Mouse (Mus musculus): ENCODE results near the gene Gpr37. TPM values are rescaled to one million over a fixed set of nuclear protein-coding genes. Genes with fewer than 3 reads are reported as not detected.
A peak's percentile ranks its signal among the peaks of the same experiment; 100 is the strongest.

Gpr37 gene
- 1.1 and 1.4 TPM in 2 replicates for polyA plus RNA-seq (2016; fragmentation: Nextera tagmentation; extraction: Ambion mirVana)

DNA sequence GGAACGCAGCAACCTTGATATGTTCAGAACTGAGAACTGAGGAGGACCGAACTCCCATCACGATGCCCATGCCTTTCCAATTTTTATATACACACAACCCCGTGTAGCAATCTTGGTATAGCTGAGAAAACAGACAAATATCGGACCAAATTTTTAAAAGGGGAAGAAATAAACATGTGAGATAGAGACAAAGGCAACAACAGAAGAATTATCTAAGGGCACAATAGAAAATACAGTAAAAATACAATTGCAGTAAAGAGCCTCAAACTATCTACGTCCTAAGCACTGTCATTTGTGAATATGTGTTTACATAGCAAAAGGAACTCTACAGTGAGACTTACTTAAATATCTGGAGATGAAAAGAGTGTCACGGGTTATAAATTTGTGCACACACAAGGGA, at the start of gene Gpr37:
Gene Gpr37, minus strand, starts transcription at position 101 of the 400 bp plus-strand sequence.
- no peak for ATAC-seq (ENCODE audit: insufficient number of reproducible peaks, low FRiP score)
- peak within 1 kb of the TSS; percentile 62 for H3K9ac ChIP-seq

DNA sequence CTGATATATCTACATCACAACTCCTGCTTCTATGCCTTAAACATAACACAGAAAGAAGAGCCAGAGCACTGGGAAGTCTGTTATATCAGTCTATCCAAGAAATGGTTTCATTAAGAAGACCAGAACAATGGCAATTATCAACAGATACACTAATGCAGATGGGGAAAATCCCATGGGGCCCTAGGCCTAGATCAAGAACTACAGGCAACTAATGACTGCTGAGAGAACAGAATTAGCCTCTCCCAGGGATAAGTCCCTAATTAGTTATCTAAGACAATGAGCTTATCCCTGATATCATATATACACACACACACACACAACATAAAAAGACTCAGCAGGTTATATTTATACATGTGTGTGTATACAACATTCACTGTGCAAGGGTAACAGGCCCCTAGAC, 46.0 kb upstream of the Gpr37 start:
- no peaks in the 10 kb centered on the region for H3K27me3 ChIP-seq (replicated peaks)
- H3K4me3 ChIP-seq: no peak overlapping the region
- H3K27ac ChIP-seq (ENCODE audit: poor library complexity, severe bottlenecking): no peak overlapping the region
- H3K36me3 ChIP-seq: 0 out of 2 replicates have a peak, but pooled peaks cover 6% of the 10 kb centered on the region
- no peak overlapping the region for H3K9ac ChIP-seq
- H3K4me2 ChIP-seq: no peak overlapping the region
- H3K9me3 ChIP-seq (replicated peaks): no peaks in the 10 kb centered on the region
- H3K4me1 ChIP-seq (replicated peaks): no peaks in the 10 kb centered on the region
- no peak for ATAC-seq (ENCODE audit: insufficient number of reproducible peaks, low FRiP score)

More for the DNA sequence above, at the start of gene Gpr37:
- peaks cover 6% of the 10 kb centered on the region; the same call in 1 of the 2 replicates for H3K4me1 ChIP-seq (replicated peaks)
- WGBS: 31% methylated on average over 7 of the region's 7 CpGs
- peak within 1 kb of the TSS; percentile 94 for H3K4me2 ChIP-seq
- no peaks in the 10 kb centered on the region for H3K36me3 ChIP-seq
- peak within 1 kb of the TSS; percentile 48 for H3K27ac ChIP-seq (ENCODE audit: poor library complexity, severe bottlenecking)
- peak within 1 kb of the TSS; percentile 63 for H3K4me3 ChIP-seq
- peaks cover 15% of the 10 kb centered on the region for H3K27me3 ChIP-seq (replicated peaks)
- no peaks in the 10 kb centered on the region for H3K9me3 ChIP-seq (replicated peaks)

DNA sequence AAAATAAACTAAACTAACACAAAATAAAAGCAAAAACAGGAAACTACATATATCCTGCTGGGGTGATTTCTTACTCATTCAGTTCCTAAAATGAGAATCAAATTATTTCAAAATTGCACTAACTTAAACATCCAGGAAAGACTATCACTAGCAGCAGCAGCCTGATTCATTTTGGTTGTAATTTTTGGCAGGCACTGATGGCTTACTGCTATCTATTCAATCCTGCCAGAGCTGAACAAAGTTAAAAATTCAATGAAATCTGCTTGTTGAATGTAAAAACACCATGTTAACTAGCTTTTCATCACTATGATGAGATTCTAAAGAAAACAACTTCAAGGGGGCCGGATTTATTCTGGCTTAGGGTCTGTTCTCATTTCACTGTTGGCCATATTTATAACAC, 36.0 kb upstream of the Gpr37 start:
- 70% methylated on average over 1 of the region's 1 CpGs for WGBS
- H3K9ac ChIP-seq: no peak overlapping the region
- no peak overlapping the region for H3K4me2 ChIP-seq
- no peak overlapping the region for H3K4me3 ChIP-seq
- no peak for ATAC-seq (ENCODE audit: insufficient number of reproducible peaks, low FRiP score)
- no peaks in the 10 kb centered on the region for H3K4me1 ChIP-seq (replicated peaks)
- no peak overlapping the region for H3K27ac ChIP-seq (ENCODE audit: poor library complexity, severe bottlenecking)
- H3K36me3 ChIP-seq: no peaks in the 10 kb centered on the region
- no peaks in the 10 kb centered on the region for H3K9me3 ChIP-seq (replicated peaks)
- H3K27me3 ChIP-seq (replicated peaks): no peaks in the 10 kb centered on the region

DNA sequence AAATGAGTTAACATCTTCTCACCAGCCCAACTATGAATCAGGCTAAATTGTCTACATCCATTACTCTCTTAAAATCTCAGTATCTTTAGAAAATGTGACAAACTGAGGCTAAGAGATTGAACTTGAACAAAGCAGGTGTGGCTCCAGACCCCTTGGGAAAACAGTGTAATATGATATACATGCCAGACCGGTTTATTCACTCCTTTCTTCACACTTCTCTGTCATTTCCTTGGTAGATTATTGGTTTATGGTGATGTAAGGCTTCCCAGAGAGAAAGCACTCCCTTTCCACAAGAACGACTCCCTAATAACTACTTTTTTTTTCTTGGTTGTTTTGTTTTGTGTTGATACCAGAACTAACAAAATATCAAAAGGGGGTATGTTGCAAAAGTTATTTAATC, 20.1 kb upstream of the Gpr37 start:
- Histone ChIP-seq H3K36me3 (no peaks in the 10 kb centered on the region), H3K27me3 (replicated peaks) (no peaks in the 10 kb centered on the region), H3K27ac (ENCODE audit: poor library complexity, severe bottlenecking) (no peak overlapping the region), H3K4me1 (replicated peaks) (no peaks in the 10 kb centered on the region), H3K9me3 (replicated peaks) (no peaks in the 10 kb centered on the region), H3K4me2 (no peak overlapping the region), H3K9ac (no peak overlapping the region), H3K4me3 (no peak overlapping the region)
- ATAC-seq (ENCODE audit: insufficient number of reproducible peaks, low FRiP score): no peak
- 22% methylated on average over 2 of the region's 2 CpGs for WGBS

DNA sequence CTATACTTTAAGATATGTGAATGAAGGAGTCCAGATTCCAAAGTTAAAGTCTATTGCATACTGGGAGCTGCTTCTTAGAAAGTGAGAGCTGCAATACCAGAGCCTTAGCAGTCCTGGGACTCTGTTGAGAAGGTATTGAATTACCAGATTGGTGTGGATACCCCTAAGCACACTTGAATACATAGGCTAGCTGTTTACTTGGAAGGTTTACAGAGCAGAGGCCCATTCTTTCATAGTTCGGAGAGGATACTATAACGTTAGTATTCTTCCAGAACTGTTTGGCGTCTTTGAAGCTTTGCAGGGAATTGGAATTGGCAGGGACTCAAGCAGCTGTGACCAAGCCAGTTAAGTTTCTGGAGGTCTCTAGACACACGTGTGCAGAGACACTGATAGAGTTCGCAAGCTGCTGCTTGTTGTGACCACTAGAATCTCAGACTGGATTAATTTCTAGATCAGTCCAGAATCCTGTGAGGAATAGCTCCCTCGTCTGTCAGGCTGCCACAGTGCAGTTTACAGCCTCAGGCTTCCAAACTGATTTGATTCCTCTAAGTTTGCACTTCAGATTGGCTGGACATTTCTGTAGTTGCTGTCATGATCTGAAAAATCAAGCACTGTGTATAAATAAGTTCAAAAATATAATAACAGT, 18.8 kb upstream of the Gpr37 start:
- ATAC-seq (ENCODE audit: insufficient number of reproducible peaks, low FRiP score): no peak
- Histone ChIP-seq H3K36me3 (no peaks in the 10 kb centered on the region), H3K9ac (no peak overlapping the region), H3K27me3 (replicated peaks) (no peaks in the 10 kb centered on the region), H3K27ac (ENCODE audit: poor library complexity, severe bottlenecking) (no peak overlapping the region), H3K4me1 (replicated peaks) (no peaks in the 10 kb centered on the region), H3K4me3 (no peak overlapping the region), H3K4me2 (no peak overlapping the region), H3K9me3 (replicated peaks) (no peaks in the 10 kb centered on the region)
- WGBS: 43% methylated on average over 6 of the region's 6 CpGs

DNA sequence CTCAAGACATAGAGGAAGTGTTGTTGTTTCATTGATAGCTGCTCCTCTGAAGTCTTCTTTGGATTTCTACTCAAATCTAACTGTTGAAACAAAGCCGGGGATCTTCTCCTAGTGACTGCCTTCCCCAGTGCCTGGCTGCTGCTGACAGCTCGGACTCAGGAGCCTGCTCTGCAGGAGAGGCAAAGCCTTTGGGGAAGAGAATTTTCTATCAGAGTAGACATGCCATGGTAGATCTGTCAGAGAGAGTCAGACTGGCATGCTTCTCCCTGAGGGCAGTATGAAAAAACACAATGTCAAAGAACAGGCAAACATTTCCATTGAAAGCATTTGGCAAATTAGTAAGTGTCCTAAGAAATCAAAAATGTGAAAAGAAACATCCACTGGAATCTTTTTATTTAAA, 9.4 kb upstream of the Gpr37 start:
- 15% methylated on average over 2 of the region's 2 CpGs for WGBS
- H3K27me3 ChIP-seq (replicated peaks): no peaks in the 10 kb centered on the region
- H3K4me2 ChIP-seq: no peak overlapping the region
- no peaks in the 10 kb centered on the region for H3K4me1 ChIP-seq (replicated peaks)
- ATAC-seq (ENCODE audit: insufficient number of reproducible peaks, low FRiP score): no peak
- no peaks in the 10 kb centered on the region for H3K36me3 ChIP-seq
- no peak overlapping the region for H3K4me3 ChIP-seq
- no peak overlapping the region for H3K27ac ChIP-seq (ENCODE audit: poor library complexity, severe bottlenecking)
- no peaks in the 10 kb centered on the region for H3K9me3 ChIP-seq (replicated peaks)
- no peak overlapping the region for H3K9ac ChIP-seq

DNA sequence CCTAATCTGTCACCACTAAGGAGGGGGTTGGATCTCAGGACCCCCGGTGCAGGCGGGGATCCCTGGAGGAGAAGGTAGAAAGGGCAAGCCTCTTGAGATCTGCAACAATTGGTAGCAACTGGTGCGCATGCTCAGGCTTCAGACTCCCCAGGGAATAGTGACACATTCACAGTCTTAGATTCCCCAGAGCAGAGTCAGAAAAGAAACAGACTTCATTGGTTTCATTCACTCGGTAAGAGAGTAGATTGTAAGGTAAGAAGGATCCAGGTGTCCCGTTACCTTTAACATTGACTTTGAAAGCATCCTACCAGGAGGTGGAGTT, 284 bp downstream of the Gpr37 start:
- Histone ChIP-seq H3K4me3 (peak overlapping the region; percentile 63), H3K9me3 (replicated peaks) (no peaks in the 10 kb centered on the region), H3K4me1 (replicated peaks) (peaks cover 6% of the 10 kb centered on the region; the same call in 1 of the 2 replicates), H3K9ac (peak overlapping the region; percentile 62), H3K36me3 (no peaks in the 10 kb centered on the region), H3K4me2 (peak overlapping the region; percentile 94), H3K27me3 (replicated peaks) (peaks cover 15% of the 10 kb centered on the region), H3K27ac (ENCODE audit: poor library complexity, severe bottlenecking) (peak overlapping the region; percentile 48)
- 0% methylated on average over 5 of the region's 5 CpGs for WGBS
- no peak; the same call in 1 of the 2 replicates for ATAC-seq (ENCODE audit: insufficient number of reproducible peaks, low FRiP score)

DNA sequence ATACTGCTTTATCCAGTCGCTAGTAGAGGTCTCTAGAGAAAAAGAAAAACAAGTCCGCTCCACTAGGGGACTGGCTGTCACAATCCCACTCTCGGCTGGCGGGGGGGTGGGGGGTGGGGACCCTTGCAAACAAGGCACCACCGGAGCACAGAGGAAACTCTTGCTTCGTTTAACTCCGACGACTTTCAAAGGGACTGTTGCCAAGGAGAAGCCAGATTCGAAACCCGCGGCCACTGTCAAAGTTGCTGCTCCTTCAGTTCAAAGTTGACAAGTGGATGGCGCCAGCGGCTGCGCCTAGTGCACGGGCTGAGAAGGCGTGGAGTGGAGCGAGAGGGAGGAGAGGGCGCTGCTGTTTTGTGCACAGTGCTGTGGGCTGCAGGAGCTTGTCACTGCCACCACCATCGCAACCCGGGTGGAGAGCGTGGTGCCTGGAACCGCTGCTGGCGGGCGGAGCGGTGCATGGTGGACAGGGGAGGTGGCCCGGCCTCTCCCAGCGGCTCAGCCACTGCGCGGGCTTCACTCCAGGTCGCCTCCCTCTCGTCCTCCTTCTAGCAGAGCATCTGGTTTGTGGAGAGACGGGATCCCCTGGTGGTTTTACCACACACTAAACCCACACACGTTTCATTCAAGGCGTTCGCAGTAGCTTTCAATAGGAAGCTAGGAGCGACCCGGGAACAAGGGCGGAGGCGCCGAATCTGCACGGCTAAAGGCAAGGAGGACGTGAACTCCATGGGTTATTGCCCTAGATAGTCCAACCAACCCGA, 827 bp downstream of the Gpr37 start:
- Histone ChIP-seq H3K9ac (peak overlapping the region; percentile 62), H3K36me3 (no peaks in the 10 kb centered on the region), H3K4me3 (peak overlapping the region; percentile 63), H3K4me1 (replicated peaks) (peaks cover 6% of the 10 kb centered on the region; the same call in 1 of the 2 replicates), H3K27me3 (replicated peaks) (peaks cover 15% of the 10 kb centered on the region), H3K27ac (ENCODE audit: poor library complexity, severe bottlenecking) (peak overlapping the region; percentile 48), H3K9me3 (replicated peaks) (no peaks in the 10 kb centered on the region), H3K4me2 (peak overlapping the region; percentile 94)
- under 1% methylated on average over 43 of the region's 43 CpGs for WGBS
- peak; percentile 74 for ATAC-seq (ENCODE audit: insufficient number of reproducible peaks, low FRiP score)

DNA sequence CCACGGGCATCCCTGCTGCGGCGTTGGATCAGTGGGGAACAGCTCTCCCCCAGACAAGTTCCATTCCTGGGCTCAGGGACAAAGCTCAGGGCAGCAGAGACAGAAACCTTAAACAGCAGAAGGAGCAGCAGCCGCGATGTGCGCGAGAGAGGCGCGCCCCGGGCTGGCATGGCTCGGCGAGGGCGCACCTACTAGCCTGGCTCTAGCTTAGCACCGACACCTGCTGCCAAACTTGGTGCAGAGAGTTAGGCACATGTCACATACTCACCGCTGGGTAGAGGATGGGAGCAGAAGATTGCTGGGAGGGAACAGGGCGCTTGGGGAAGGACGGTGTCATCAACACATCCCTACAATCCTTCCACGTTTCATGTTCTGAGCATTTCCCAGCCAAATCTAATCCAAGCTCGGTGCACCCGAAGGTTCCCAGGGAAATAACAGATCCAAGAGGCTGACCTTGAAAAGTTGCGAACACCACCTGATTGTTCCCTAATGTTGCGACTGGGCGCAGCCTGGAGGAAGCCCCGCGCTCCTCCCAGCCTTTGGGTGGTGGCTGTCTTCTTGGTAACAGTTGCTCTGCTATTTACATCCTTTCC, 1.5 kb downstream of the Gpr37 start:
- no peaks in the 10 kb centered on the region for H3K9me3 ChIP-seq (replicated peaks)
- peak overlapping the region; percentile 94 for H3K4me2 ChIP-seq
- H3K4me3 ChIP-seq: peak overlapping the region; percentile 63
- peaks cover 6% of the 10 kb centered on the region; the same call in 1 of the 2 replicates for H3K4me1 ChIP-seq (replicated peaks)
- peak overlapping the region; percentile 62 for H3K9ac ChIP-seq
- H3K27me3 ChIP-seq (replicated peaks): peaks cover 15% of the 10 kb centered on the region
- under 1% methylated on average over 24 of the region's 25 CpGs for WGBS
- peak; percentile 66 for ATAC-seq (ENCODE audit: insufficient number of reproducible peaks, low FRiP score)
- no peak overlapping the region for H3K27ac ChIP-seq (ENCODE audit: poor library complexity, severe bottlenecking)
- no peaks in the 10 kb centered on the region for H3K36me3 ChIP-seq

DNA sequence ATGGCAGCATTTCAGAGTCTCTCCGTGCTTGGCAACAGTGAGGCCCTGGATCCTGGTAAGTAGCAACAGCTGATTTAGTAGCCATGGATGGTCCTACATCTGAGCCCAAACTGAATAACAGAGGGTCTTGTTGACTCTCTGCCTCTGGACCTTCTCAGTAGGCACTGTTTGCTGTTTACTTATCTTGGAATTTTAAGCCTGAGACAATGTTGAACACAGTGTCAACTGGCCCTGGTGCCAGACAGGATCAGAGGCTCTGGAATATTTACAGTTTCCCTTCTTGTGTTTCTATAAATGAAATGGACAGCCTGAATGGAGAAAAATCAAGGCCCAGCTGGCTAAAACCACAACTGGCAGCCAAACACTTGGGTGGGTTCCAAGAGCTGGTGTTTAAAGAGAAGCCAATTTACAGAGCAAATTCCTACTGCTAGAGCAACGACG, 3.7 kb downstream of the Gpr37 start:
- ATAC-seq (ENCODE audit: insufficient number of reproducible peaks, low FRiP score): no peak

DNA sequence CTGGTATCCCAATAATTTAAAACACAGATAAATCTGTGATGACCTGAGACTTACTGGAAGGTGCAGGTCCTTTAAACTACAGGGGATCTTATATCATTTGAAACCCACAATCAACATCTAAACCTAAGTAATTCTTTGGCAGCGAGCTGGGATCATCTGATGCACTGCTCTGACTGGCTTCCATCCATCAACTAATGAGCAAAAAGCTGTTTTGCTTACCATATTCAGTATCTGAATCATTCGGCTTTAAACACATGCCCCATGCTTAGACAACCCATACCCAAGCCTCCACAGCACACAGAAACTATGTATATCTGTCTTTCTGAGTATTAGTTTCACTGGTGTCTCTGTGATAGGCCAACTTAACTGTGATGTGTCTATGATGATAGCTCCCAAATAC, 6.1 kb downstream of the Gpr37 start:
- no peaks in the 10 kb centered on the region for H3K36me3 ChIP-seq
- H3K9me3 ChIP-seq (replicated peaks): no peaks in the 10 kb centered on the region
- H3K4me2 ChIP-seq: no peak overlapping the region
- H3K27me3 ChIP-seq (replicated peaks): peaks cover 15% of the 10 kb centered on the region
- no peak overlapping the region for H3K9ac ChIP-seq
- WGBS: 72% methylated on average over 2 of the region's 2 CpGs
- H3K4me1 ChIP-seq (replicated peaks): peaks cover 6% of the 10 kb centered on the region; the same call in 1 of the 2 replicates
- no peak for ATAC-seq (ENCODE audit: insufficient number of reproducible peaks, low FRiP score)
- no peak overlapping the region for H3K4me3 ChIP-seq
- H3K27ac ChIP-seq (ENCODE audit: poor library complexity, severe bottlenecking): no peak overlapping the region

More for the DNA sequence above, 3.7 kb downstream of the Gpr37 start:
- Histone ChIP-seq H3K9ac (no peak overlapping the region), H3K27ac (ENCODE audit: poor library complexity, severe bottlenecking) (no peak overlapping the region; the same call in 1 of the 2 replicates), H3K9me3 (replicated peaks) (no peaks in the 10 kb centered on the region), H3K36me3 (no peaks in the 10 kb centered on the region), H3K4me2 (no peak overlapping the region), H3K4me3 (no peak overlapping the region), H3K27me3 (replicated peaks) (peaks cover 15% of the 10 kb centered on the region), H3K4me1 (replicated peaks) (peaks cover 6% of the 10 kb centered on the region; the same call in 1 of the 2 replicates)
- WGBS: 42% methylated on average over 3 of the region's 3 CpGs
